Mouse (Mus musculus): ENCODE measurements around the gene Igfbp1. TPM values are rescaled to one million over a fixed set of nuclear protein-coding genes. Genes with fewer than 3 reads are reported as not detected.

Igfbp1 gene
- polyA plus RNA-seq, 1 experiment from 2014 or later: 0.19 TPM

- ATAC-seq (no peak), DNase-seq (ENCODE audit: low spot score) (no peak)
- peaks cover 5% of the 10 kb centered on the region; the same call in 1 of the 2 replicates for H3K4me1 ChIP-seq (ENCODE audit: control insufficient read depth, insufficient read depth, low read length)
- WGBS: 69% methylated on average over 8 of the region's 8 CpGs
- H3K27me3 ChIP-seq (replicated peaks; ENCODE audit: control insufficient read depth, insufficient read depth, low read length): no peaks in the 10 kb centered on the region
- no peak overlapping the region for H3K27ac ChIP-seq (ENCODE audit: low read depth, low read length)
- H3K4me3 ChIP-seq (ENCODE audit: low read depth, low read length): no peak overlapping the region
- H3K9ac ChIP-seq (ENCODE audit: low read length): no peak overlapping the region
- no peaks in the 10 kb centered on the region for H3K9me3 ChIP-seq (replicated peaks; ENCODE audit: control insufficient read depth, low read length)
- H3K4me2 ChIP-seq (ENCODE audit: low read length): no peak overlapping the region
- no peaks in the 10 kb centered on the region for H3K36me3 ChIP-seq (ENCODE audit: control insufficient read depth, insufficient read depth, low read length)
These were observed 10.1 kb upstream of the Igfbp1 start for GRCm38 (mm10) chr11:7187472-7187871.

GRCm38 (mm10) chr11:7188469-7188868, 9.1 kb upstream of the Igfbp1 start, which contains the start of gene Gm11985:
Gm11985 (minus strand) TSS chr11:7188569.
- Histone ChIP-seq H3K4me1 (ENCODE audit: control insufficient read depth, insufficient read depth, low read length) (no peaks in the 10 kb centered on the region), H3K27ac (ENCODE audit: low read depth, low read length) (no peak within 1 kb of the TSS), H3K36me3 (ENCODE audit: control insufficient read depth, insufficient read depth, low read length) (no peaks in the 10 kb centered on the region), H3K9ac (ENCODE audit: low read length) (no peak within 1 kb of the TSS), H3K4me2 (ENCODE audit: low read length) (no peak within 1 kb of the TSS), H3K27me3 (replicated peaks; ENCODE audit: control insufficient read depth, insufficient read depth, low read length) (no peaks in the 10 kb centered on the region), H3K4me3 (ENCODE audit: low read depth, low read length) (no peak within 1 kb of the TSS), H3K9me3 (replicated peaks; ENCODE audit: control insufficient read depth, low read length) (no peaks in the 10 kb centered on the region)
- no peak for DNase-seq (ENCODE audit: low spot score)
- 91% methylated on average over 13 of the region's 13 CpGs for WGBS
- no peak for ATAC-seq

GRCm38 (mm10) chr11:7192710-7193109, 4.9 kb upstream of the Igfbp1 start:
- WGBS: 82% methylated on average over 6 of the region's 6 CpGs
- H3K4me3 ChIP-seq (ENCODE audit: low read depth, low read length): no peak overlapping the region
- ATAC-seq: no peak

GRCm38 (mm10) chr11:7193134-7193533, 4.4 kb upstream of the Igfbp1 start:
- DNase-seq (ENCODE audit: low spot score) (no peak), ATAC-seq (no peak)
- H3K4me3 ChIP-seq (ENCODE audit: low read depth, low read length): no peak overlapping the region
- H3K27ac ChIP-seq (ENCODE audit: low read depth, low read length): no peak overlapping the region
- H3K4me2 ChIP-seq (ENCODE audit: low read length): no peak overlapping the region
- H3K36me3 ChIP-seq (ENCODE audit: control insufficient read depth, insufficient read depth, low read length): no peaks in the 10 kb centered on the region
- no peaks in the 10 kb centered on the region for H3K27me3 ChIP-seq (replicated peaks; ENCODE audit: control insufficient read depth, insufficient read depth, low read length)
- H3K9me3 ChIP-seq (replicated peaks; ENCODE audit: control insufficient read depth, low read length): no peaks in the 10 kb centered on the region
- WGBS: 74% methylated on average over 9 of the region's 9 CpGs
- peaks cover 3% of the 10 kb centered on the region; the same call in 1 of the 2 replicates for H3K4me1 ChIP-seq (ENCODE audit: control insufficient read depth, insufficient read depth, low read length)
- H3K9ac ChIP-seq (ENCODE audit: low read length): no peak overlapping the region

More at GRCm38 (mm10) chr11:7192710-7193109, 4.9 kb upstream of the Igfbp1 start:
- H3K4me1 ChIP-seq (ENCODE audit: control insufficient read depth, insufficient read depth, low read length): peaks cover 3% of the 10 kb centered on the region; the same call in 1 of the 2 replicates
- no peaks in the 10 kb centered on the region for H3K27me3 ChIP-seq (replicated peaks; ENCODE audit: control insufficient read depth, insufficient read depth, low read length)
- no peak overlapping the region for H3K9ac ChIP-seq (ENCODE audit: low read length)
- H3K9me3 ChIP-seq (replicated peaks; ENCODE audit: control insufficient read depth, low read length): no peaks in the 10 kb centered on the region
- H3K36me3 ChIP-seq (ENCODE audit: control insufficient read depth, insufficient read depth, low read length): no peaks in the 10 kb centered on the region
- no peak for DNase-seq (ENCODE audit: low spot score)
- H3K27ac ChIP-seq (ENCODE audit: low read depth, low read length): no peak overlapping the region
- H3K4me2 ChIP-seq (ENCODE audit: low read length): no peak overlapping the region

GRCm38 (mm10) chr11:7194432-7195311, 2.9 kb upstream of the Igfbp1 start:
- 96% methylated on average over 10 of the region's 10 CpGs for WGBS
- ATAC-seq (no peak), DNase-seq (ENCODE audit: low spot score) (no peak)
- peaks cover 3% of the 10 kb centered on the region; the same call in 1 of the 2 replicates for H3K4me1 ChIP-seq (ENCODE audit: control insufficient read depth, insufficient read depth, low read length)
- no peaks in the 10 kb centered on the region for H3K9me3 ChIP-seq (replicated peaks; ENCODE audit: control insufficient read depth, low read length)
- H3K27me3 ChIP-seq (replicated peaks; ENCODE audit: control insufficient read depth, insufficient read depth, low read length): no peaks in the 10 kb centered on the region
- no peak overlapping the region for H3K4me3 ChIP-seq (ENCODE audit: low read depth, low read length)
- H3K4me2 ChIP-seq (ENCODE audit: low read length): no peak overlapping the region
- no peak overlapping the region for H3K9ac ChIP-seq (ENCODE audit: low read length)
- no peak overlapping the region for H3K27ac ChIP-seq (ENCODE audit: low read depth, low read length)
- H3K36me3 ChIP-seq (ENCODE audit: control insufficient read depth, insufficient read depth, low read length): no peaks in the 10 kb centered on the region

GRCm38 (mm10) chr11:7195312-7195685, 2.3 kb upstream of the Igfbp1 start:
- no peak for ATAC-seq
- Histone ChIP-seq H3K36me3 (ENCODE audit: control insufficient read depth, insufficient read depth, low read length) (no peaks in the 10 kb centered on the region), H3K9ac (ENCODE audit: low read length) (no peak overlapping the region), H3K4me3 (ENCODE audit: low read depth, low read length) (no peak overlapping the region), H3K27ac (ENCODE audit: low read depth, low read length) (no peak overlapping the region), H3K9me3 (replicated peaks; ENCODE audit: control insufficient read depth, low read length) (no peaks in the 10 kb centered on the region), H3K4me1 (ENCODE audit: control insufficient read depth, insufficient read depth, low read length) (peaks cover 3% of the 10 kb centered on the region; the same call in 1 of the 2 replicates), H3K27me3 (replicated peaks; ENCODE audit: control insufficient read depth, insufficient read depth, low read length) (no peaks in the 10 kb centered on the region), H3K4me2 (ENCODE audit: low read length) (no peak overlapping the region)
- WGBS: 90% methylated on average over 4 of the region's 4 CpGs
- DNase-seq (ENCODE audit: low spot score): no peak

GRCm38 (mm10) chr11:7198006-7198405, 424 bp downstream of the Igfbp1 start:
- peaks cover 3% of the 10 kb centered on the region; the same call in 1 of the 2 replicates for H3K4me1 ChIP-seq (ENCODE audit: control insufficient read depth, insufficient read depth, low read length)
- DNase-seq (ENCODE audit: low spot score) (no peak), ATAC-seq (no peak)
- no peak overlapping the region for H3K4me2 ChIP-seq (ENCODE audit: low read length)
- H3K36me3 ChIP-seq (ENCODE audit: control insufficient read depth, insufficient read depth, low read length): no peaks in the 10 kb centered on the region
- H3K27me3 ChIP-seq (replicated peaks; ENCODE audit: control insufficient read depth, insufficient read depth, low read length): no peaks in the 10 kb centered on the region
- no peak overlapping the region for H3K4me3 ChIP-seq (ENCODE audit: low read depth, low read length)
- WGBS: 84% methylated on average over 19 of the region's 19 CpGs
- no peak overlapping the region for H3K9ac ChIP-seq (ENCODE audit: low read length)
- H3K27ac ChIP-seq (ENCODE audit: low read depth, low read length): no peak overlapping the region
- H3K9me3 ChIP-seq (replicated peaks; ENCODE audit: control insufficient read depth, low read length): no peaks in the 10 kb centered on the region

- Histone ChIP-seq H3K9ac (ENCODE audit: low read length) (no peak overlapping the region), H3K9me3 (replicated peaks; ENCODE audit: control insufficient read depth, low read length) (no peaks in the 10 kb centered on the region), H3K36me3 (ENCODE audit: control insufficient read depth, insufficient read depth, low read length) (no peaks in the 10 kb centered on the region), H3K4me2 (ENCODE audit: low read length) (no peak overlapping the region), H3K27ac (ENCODE audit: low read depth, low read length) (no peak overlapping the region), H3K4me3 (ENCODE audit: low read depth, low read length) (no peak overlapping the region), H3K4me1 (ENCODE audit: control insufficient read depth, insufficient read depth, low read length) (peaks cover 3% of the 10 kb centered on the region; the same call in 1 of the 2 replicates), H3K27me3 (replicated peaks; ENCODE audit: control insufficient read depth, insufficient read depth, low read length) (no peaks in the 10 kb centered on the region)
- 81% methylated on average over 10 of the region's 10 CpGs for WGBS
- DNase-seq (ENCODE audit: low spot score) (no peak), ATAC-seq (no peak)
These were observed 1.1 kb downstream of the Igfbp1 start for GRCm38 (mm10) chr11:7198481-7199256.

Measured in forebrain, embryonic 14.5 days (tissue).